Mouse (Mus musculus): ENCODE data around the gene Plekhg6.

Plekhg6 gene

DNA sequence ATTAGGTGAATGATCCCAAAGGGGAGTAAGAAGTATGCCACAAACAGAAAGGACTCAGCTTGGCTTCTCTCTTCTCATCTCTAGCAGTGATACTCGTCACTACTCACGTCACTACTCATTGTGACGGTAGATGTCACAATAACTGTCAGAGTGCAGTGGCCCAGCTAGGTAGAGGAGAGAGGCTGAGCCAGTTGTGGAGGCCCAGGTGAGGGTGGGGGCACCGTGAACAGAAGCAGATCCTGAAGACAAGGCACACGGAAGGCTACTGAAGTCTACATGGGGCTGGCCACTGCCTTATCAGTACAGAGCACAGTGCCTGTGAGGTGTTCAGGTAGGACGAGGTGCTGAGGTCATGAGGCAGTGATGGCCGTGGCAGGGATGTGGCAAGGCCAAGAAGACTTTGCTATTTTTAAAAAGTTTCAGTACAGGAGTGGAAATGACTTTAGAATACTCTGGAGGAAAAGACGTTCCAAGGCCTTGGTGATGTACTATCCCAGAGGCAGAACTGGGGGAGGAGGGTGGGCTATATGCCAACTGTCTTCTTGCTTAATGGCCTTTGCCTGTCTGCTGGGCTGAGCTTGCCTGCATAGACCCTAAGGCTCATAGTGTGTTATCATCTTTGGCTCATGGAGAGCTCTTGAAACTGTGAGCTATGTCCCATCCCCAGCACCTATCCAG is 29.1 kb downstream of the Plekhg6 start:
- CTCF ChIA-PET: no interaction called here
- POLR2A ChIA-PET: interaction anchor here in 2 of 4 experiments (1.1 to 2.3 kb wide), 2 partner anchors 28 to 214 kb away, joined by 4 to 5 read pairs; no protein-coding TSS in a partner anchor

DNA sequence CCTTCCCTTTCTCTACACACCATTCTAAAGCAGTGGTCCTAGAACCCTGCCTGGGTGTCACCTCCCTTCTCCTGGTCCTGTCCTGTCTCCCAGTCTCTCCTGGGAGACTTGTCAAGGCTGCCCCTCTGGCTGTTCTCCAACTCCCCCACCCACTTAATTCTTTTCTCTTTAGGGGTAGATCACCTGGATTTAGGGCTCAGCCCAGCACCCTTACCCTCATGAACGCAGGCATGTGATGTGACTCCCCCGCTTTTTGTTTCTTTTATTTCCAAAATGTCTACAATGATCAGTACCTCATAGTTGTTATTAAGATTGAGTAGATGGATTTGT is 29.6 kb downstream of the Plekhg6 start:
- ChIA-PET POLR2A (interaction anchor here in 2 of 4 experiments (1.1 to 3.5 kb wide), 4 partner anchors 7 to 185 kb away, joined by 3 to 21 read pairs (median 4); no protein-coding TSS in a partner anchor), CTCF (no interaction called here)

DNA sequence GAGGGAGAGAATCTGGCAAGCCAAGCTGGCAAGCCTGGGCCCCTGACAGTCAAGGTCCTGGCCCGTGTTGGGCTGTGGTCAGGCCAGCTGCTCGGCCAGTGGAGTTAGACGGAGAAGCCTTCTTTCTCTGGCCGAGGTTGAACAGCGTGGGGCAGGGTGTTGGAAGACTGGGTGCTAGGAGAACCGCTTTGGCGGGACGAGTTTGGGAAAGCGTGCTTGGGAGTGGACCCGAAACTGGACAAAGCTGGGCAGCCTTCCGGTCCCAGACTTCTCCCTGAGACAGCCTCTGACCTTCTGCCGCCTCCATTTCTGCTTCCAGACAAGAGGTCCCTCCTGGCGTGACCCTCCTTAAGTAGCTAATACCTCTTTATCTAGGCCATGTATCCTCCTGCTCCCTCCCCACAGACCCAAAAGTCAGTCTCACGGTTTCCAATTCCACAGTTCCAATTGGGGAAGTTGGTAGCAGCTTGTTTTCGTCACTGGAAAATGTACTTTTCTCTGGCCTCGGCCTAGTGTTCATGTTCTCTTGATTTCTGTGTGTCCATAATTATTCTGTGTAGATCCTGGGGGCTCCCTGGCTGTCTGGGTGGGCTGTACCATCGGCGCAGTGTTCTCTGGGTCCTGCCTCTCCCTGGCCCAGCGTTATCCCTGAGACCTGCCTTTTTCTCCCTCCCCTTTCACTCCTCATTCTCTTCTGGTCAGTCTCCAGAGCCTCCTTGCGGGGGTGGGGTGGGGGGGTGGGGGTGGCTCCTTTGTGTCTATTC is 30.2 kb downstream of the Plekhg6 start:
- POLR2A ChIA-PET: interaction anchor here in 3 of 4 experiments (0.5 to 3.5 kb wide), 12 partner anchors 8 to 1789 kb away, joined by 3 to 21 read pairs (median 4); no protein-coding TSS in a partner anchor
- CTCF ChIA-PET: interaction anchor here in 2 of 4 experiments (0.9 to 1.2 kb wide), 2 partner anchors 10 to 22 kb away, joined by 3 read pairs; no protein-coding TSS in a partner anchor

DNA sequence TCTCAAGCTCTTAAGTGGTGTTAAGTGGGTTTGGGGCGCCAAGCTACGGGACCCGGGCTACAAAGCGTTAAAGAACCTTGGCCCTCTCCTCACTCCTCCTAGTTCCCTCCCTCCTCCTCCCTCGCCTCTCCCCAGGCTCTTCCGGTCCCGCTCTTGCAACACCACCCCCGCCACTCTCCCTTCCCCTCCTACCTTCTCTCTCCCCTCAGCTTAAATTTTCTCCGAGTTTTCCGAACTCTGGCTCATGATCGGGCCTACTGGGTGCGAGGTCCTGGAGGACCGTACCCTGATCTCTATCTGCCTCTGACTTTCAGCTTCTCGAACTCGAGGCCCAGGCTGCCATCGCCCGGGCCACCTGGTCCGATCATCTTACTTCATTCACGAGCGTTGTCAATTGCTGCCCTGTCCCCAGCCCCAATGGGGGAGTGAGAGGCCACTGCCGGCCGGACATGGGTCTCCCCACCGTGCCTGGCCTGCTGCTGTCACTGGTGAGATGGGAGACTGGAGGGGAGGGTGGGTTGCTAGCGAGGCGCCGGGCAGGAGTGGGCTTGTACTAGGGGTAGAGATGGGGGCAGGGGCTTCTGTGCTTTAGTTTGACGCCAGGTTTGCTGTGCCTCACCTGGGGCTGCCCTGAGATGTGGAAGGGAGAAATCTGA is 30.9 kb downstream of the Plekhg6 start:
- CTCF ChIA-PET: interaction anchor here in 2 of 4 experiments (0.8 to 1.5 kb wide), 4 partner anchors 11 to 21 kb away, joined by 3 to 5 read pairs (median 3); no protein-coding TSS in a partner anchor
- POLR2A ChIA-PET: interaction anchor here in 3 of 4 experiments (0.5 to 3.5 kb wide), 23 partner anchors 9 to 1789 kb away, joined by 3 to 21 read pairs (median 3); no protein-coding TSS in a partner anchor

DNA sequence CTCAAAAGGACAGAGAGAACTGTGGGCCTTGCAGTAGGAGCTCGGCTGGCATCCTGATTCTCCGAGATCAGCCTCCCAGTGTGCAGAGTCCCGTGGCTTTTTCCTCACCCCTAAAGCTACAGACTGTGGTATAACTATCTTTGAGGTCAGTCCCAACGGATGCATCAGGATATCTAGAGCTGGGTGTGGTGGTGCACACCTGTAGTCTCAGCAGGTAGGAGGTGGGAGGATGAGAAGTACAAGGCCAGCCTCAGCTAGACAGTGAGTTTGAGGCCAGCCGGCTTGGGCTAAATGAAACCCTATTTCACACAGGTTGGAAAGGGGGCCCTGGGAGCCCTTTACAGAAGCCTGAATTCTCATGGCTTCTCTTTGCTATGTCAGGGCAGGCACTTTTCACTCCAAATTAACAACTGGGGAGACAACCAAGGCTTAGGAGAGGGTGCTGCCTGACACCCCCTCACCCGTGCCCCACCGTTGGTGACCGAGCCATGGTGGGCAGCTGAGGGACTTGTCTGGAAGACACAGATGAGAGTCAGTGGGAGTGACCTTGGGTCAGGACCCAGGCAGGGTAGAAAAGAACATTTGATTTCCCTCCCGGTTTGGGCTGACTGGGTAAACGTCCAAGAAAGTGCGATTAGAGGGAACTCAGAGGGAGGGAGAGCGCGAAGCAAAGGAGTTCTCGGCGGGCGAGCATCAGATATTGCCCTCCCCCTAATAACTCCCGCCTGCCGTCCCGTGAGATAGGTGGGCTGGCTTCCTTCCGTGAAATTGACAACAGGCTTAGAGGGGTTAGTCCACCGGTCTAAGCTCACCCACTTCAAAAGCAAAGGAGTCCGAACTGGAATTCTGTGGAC is 31.6 kb downstream of the Plekhg6 start, which contains the start of gene Tnfrsf1a:
Gene Tnfrsf1a, plus strand, starts transcription at position 642 of the 854 bp plus-strand sequence.
- CTCF ChIA-PET: interaction anchor here in 2 of 4 experiments (0.8 to 1.6 kb wide), 6 partner anchors 11 to 21 kb away, joined by 3 to 5 read pairs (median 3); no protein-coding TSS in a partner anchor
- POLR2A ChIA-PET: interaction anchor here in 3 of 4 experiments (0.6 to 3.5 kb wide), 22 partner anchors 10 to 243 kb away, joined by 3 to 21 read pairs (median 3); no protein-coding TSS in a partner anchor

DNA sequence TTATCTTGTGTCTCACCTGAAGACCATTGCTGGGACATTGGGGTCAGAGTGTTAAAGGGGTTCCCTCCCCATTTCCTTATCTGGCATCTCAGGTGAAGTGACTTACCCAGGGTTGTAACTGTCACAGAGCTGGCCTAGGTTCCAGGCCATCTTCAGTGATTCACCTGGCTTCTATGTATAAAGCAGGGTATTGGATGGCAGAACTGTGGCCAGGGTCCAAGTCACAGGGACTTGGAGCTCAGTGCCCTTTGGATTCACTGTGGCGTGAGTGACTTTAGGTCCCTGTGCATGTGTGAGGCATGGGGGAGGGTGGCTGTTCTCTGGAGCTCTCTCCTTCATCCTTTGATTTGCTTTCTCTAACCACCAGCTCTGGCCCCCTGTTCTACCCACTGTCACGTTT is 34.6 kb downstream of the Plekhg6 start:
- CTCF ChIA-PET: interaction anchor here in 1 of 4 experiments (0.6 to 2.2 kb wide), 4 partner anchors 18 to 1213 kb away, joined by 3 to 4 read pairs (median 3); no protein-coding TSS in a partner anchor
- POLR2A ChIA-PET: interaction anchor here in 2 of 4 experiments (0.5 to 0.6 kb wide), 3 partner anchors 191 to 817 kb away, joined by 3 to 4 read pairs (median 3); no protein-coding TSS in a partner anchor

DNA sequence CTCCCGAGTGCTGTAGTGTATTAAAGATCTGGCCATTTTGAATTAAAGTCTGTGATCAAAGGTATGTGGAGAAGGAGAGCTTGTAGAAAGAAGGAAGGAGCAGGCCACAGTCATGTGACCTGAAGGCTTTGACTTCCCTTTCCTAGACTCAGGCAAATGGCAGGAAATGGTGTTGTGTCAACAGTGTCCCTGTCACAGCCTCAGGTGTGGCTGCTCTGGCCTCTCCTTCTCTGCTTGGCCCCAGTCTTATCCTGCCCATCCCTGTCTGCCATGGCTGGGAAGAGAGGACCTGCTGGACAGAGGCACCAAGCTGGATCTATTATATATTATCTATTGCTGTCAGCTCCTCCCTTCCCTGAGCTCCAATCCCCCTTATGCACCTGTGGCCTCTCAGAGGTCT is 35.0 kb downstream of the Plekhg6 start:
- ChIA-PET CTCF (interaction anchor here in 2 of 4 experiments (0.6 to 2.2 kb wide), 5 partner anchors 17 to 1213 kb away, joined by 3 to 4 read pairs (median 3); no protein-coding TSS in a partner anchor), POLR2A (interaction anchor here in 2 of 4 experiments (0.5 to 0.7 kb wide), 4 partner anchors 78 to 817 kb away, joined by 3 to 4 read pairs (median 3); no protein-coding TSS in a partner anchor)

DNA sequence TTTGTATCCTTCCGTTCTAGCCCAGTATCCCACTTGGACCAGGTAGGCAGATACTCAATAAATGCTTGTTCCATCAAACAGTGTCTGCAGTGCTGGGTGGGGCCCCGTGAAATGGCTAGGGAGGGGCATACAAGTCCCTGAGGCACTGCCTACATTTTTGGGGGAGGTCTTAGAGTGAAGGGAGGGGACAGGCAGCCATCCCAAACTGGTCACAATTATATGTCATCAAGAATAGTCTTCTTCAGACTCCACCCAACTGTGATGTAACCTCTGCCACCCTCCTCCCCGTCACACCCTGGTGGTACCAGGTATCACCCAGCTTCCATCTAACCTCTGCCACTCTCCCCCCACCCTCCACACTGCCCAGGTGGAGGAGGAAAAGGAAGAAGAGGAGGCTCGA is 35.7 kb downstream of the Plekhg6 start:
- POLR2A ChIA-PET: interaction anchor here in 2 of 4 experiments (0.6 to 2.7 kb wide), 9 partner anchors 8 to 385 kb away, joined by 3 to 13 read pairs (median 5); partner anchors contain the start of gene Scnn1a (in 1 of the 2)
- CTCF ChIA-PET: interaction anchor here in 3 of 4 experiments (0.5 to 2.2 kb wide), 4 partner anchors 7 to 258 kb away, joined by 3 to 6 read pairs (median 4); no protein-coding TSS in a partner anchor

DNA sequence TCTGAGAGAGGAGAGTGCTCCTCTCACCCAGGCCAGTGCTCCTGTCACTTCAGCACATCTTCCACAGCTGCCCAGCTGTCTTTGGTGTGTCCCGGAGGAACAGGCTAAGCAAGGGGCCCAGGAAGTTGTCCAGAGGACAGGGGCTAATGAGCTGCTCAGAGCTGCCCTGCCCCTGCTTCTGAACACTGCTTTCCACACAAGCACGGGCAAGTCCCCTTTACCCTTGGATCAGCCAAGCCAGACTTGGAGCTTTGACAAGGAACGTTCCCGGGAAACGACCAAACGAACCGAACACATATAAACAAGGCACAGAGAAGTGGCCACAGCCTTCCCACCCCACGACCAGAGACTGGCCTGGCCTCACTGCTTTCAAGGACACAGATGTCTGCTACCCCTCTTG is 36.5 kb downstream of the Plekhg6 start:
- CTCF ChIA-PET: interaction anchor here in 2 of 4 experiments (1.6 to 2.2 kb wide), 2 partner anchors 16 to 20 kb away, joined by 4 to 6 read pairs; no protein-coding TSS in a partner anchor
- POLR2A ChIA-PET: interaction anchor here in 3 of 4 experiments (0.9 to 2.7 kb wide), 11 partner anchors 9 to 67 kb away, joined by 3 to 13 read pairs (median 7); partner anchors contain the start of genes Scnn1a (in 1 of the 3) and Tuba3a (in 1 of the 3)

DNA sequence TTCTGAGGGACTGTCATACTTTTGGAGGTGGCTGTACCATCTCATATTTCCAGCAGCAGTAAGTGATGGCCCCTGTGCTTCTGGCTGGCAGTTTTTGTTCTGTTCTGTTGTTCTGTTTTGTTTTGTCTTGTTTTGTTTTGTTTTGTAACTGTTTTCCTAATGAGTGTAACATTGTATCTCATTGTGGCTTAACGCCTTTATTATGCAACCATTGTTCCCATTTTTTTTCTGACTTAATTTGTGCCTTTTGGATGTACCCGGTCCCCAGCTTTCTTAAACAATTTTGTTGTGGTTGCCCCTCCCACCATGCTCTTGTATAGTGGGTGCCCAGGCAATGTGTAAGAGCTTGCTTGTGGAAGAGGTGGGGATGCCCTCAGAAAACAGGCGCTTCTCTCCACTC is 38.4 kb downstream of the Plekhg6 start:
- CTCF ChIA-PET: interaction anchor here in 2 of 4 experiments (0.6 kb wide), 2 partner anchors 79 to 457 kb away, joined by 3 to 4 read pairs; no protein-coding TSS in a partner anchor
- POLR2A ChIA-PET: interaction anchor here in 1 of 4 experiments (0.8 to 2.2 kb wide), 3 partner anchors 11 to 22 kb away, joined by 3 to 6 read pairs (median 4); no protein-coding TSS in a partner anchor

DNA sequence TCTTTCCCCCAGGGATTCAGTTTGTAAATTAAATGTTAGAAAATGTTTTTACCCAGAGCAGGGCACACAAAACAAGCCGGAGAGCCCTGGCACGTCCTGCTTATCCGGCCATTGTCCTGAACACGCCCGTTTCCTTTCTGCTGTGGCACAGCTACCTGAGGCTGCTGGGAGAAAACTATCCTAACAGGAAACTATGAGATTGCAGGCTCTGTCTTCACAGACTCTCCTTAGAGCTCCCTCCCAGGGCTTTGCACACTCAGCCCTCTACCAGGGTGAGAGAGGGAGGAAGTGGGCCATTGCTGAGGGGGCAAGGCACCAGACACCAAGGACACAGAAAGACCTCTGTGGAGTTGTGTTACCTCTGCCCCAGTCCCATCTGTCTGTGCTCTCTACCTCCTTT is 40.3 kb downstream of the Plekhg6 start:
- ChIA-PET POLR2A (interaction anchor here in 2 of 4 experiments (0.7 to 1.8 kb wide), 2 partner anchors 9 to 1194 kb away, joined by 3 to 4 read pairs; no protein-coding TSS in a partner anchor), CTCF (no interaction called here)

DNA sequence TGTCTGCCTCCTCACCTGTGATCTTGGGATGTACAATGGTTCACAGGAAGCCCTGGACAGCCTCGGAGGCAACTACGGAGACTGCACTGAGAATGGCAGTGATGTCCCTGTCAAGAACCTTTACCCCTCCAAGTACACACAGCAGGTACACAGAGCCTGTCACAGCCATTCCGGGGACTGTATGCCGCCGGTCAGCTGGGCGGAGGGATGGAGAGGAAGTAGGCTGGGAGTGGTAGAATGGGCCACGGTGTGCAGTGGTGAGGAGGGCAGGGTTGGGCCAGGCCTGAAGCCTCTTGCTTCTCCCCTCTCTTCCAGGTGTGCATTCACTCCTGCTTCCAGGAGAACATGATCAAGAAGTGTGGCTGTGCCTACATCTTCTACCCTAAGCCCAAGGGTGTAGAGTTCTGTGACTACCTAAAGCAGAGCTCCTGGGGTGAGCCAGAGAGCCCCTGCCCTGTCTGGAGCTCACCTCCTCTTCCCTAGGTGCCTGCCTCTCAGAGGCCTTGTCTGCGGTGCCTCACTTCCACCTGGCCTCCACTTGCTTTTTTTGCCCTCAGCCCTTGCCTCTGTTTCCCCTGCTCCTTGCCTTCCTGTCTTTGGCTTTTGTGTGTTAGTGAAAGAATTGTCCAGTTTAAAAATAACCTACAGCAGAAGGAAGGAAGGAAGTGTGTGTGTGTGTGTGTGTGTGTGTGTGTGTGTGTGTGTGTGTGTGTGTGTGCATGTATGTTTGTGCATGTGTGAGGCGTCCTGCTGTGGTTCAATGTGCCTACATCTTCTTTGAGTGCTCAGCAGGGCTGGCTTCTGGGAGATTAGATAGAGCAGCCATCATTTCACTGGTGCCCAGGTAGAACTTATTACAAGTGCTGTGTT is 41.6 kb downstream of the Plekhg6 start:
- POLR2A ChIA-PET: no interaction called here
- CTCF ChIA-PET: interaction anchor here in 1 of 4 experiments (0.6 kb wide), 1 partner anchor 210 kb away, joined by 5 read pairs; no protein-coding TSS in a partner anchor

DNA sequence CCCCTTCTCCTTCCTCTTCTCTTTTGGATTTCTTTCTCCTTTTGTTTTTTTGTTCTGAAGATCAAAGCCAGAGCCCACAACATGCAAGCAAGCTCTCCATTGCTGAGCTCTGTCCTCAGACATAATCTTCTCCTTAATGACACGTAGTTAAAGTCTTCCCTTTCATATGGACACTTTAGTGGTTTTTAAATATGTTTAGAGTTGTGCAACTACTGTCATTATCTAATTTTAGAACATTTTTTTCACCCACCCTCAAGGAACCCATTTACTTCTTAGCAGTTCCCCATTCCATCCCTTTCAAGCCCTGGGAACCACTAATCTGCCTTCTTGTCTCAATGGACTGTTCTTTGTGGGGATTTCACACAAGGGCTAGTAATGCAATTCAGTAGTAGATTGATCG is 46.2 kb downstream of the Plekhg6 start:
- ChIA-PET POLR2A (no interaction called here), CTCF (no interaction called here)

DNA sequence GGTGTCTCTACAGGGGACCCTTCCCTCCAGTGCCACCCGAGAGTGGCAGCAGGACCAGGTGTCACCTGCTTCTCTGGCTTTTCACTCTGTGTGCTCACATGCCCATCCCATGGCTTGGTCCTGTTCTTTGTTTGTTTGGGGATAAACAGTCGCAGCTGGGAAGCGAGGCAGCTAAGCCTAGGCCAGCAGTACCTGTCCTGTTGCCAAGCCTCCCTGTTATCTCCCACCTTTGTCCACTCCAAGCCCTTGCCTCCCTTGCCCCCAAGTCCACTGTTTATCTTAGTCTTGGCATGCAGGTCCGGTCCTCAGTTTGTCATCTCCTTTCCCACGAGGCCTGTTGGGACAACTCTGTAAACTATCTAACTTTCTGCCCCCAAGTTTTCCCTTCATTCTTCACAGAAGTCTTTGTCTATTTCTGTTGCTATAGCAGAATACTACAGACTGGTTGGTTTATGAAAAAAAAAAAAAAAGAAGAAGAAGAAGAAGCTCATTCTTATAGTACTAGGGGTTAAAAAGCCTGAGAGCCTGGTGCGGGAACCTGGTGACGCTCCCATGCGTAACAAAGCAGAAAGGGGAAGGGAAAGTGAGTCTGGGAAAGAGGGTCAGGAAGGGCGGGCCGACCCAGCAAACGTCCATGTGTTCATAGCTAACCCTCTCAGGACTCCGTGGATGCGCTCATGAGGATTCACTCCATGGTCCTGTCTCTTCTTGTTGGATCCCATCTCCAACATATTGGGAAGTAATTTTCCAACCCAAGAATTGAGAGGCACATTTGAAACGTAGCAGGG is 47.3 kb downstream of the Plekhg6 start:
- POLR2A ChIA-PET: interaction anchor here in 1 of 4 experiments (0.6 kb wide), 1 partner anchor 573 kb away, joined by 3 read pairs; no protein-coding TSS in a partner anchor
- CTCF ChIA-PET: no interaction called here

DNA sequence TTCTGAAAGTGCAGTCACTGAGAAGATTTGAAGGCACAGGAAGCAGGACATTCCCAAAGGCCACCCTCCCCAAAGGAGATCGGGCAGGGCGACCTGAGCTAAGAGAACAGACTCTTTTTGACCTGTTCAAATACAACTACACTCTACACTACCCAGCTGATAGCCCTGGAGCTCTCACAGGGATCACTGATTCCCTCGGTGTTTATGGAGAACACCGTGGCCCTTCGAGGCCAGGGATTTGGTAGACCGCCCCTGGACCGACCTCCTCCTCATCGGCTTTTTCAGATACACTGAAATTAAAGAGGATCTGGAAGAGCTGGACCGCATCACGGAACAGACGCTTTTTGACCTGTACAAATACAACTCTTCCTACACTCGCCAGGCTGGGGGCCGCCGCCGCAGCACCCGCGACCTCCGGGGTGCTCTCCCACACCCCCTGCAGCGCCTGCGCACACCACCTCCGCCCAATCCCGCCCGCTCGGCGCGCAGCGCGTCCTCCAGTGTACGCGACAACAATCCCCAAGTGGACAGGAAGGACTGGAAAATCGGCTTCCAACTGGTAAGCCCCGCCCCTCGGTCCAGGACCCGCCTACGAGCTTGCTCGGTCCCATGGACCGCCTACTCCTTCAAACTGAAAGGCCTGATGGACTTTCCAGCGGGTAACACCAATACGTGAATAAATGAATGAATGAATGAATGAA is 49.8 kb downstream of the Plekhg6 start:
- CTCF ChIA-PET: interaction anchor here in 3 of 4 experiments (0.5 to 1.3 kb wide), 7 partner anchors 10 to 273 kb away, joined by 3 to 4 read pairs (median 4); partner anchors contain the start of gene Scnn1a (in 1 of the 3)
- POLR2A ChIA-PET: interaction anchor here (0.5 to 2.7 kb wide), 30 partner anchors 8 to 199 kb away, joined by 3 to 26 read pairs (median 4); partner anchors contain the start of genes Scnn1a (in 2 of the 4), Tnfrsf1a (in 2 of the 4) and Vamp1 (in 1 of the 4)

Measured in embryonic stem cell, embryonic (primary cell).